Mouse (Mus musculus): ENCODE results near the gene Rptor. TPM values are rescaled to one million over a fixed set of nuclear protein-coding genes. Genes with fewer than 3 reads are reported as not detected.

Gene Rptor
- polyA plus RNA-seq, 3 experiments from 2014 or later, result 10.3 to 15.9 (median 10.5) TPM

DNA sequence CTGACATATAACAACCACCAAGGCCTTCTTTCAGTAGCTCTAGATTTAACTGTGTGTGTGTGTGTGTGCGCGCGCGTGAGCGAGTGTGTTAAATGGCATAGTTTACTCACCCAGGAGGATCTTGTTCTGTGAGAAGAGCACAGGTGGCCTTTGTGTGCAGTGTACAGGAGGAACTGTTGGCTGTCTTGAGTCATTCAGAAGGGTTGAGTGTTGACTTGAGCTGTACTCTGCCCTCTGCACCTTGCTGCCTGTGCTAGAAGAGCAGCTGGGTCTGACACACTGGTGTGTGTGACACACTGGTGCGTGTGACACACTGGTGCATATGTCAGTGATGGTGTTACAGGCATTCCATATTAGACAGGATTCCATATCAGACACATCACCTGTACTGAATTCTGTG, 8.8 kb downstream of the Rptor start:
- ATAC-seq, result no peak

DNA sequence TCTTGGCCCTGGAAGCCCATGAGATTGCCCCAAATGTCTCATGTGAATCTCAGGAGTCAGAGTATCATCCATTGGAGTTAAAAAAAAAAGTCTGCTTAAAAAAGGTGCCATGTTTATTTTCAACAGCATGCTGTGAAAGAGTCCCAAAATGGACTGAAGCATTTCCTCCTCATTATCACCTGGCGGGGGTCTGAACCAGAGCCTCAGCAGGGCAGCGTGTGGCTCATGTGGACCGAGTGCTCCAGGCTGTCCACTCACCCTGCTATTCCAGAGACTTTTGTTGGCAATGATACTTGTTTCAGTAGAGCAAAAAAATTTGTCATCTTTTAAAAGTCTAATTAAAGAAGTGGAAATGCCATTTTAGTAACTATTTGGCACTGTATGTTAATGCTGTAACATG, 9.5 kb downstream of the Rptor start:
- ATAC-seq, result no peak

DNA sequence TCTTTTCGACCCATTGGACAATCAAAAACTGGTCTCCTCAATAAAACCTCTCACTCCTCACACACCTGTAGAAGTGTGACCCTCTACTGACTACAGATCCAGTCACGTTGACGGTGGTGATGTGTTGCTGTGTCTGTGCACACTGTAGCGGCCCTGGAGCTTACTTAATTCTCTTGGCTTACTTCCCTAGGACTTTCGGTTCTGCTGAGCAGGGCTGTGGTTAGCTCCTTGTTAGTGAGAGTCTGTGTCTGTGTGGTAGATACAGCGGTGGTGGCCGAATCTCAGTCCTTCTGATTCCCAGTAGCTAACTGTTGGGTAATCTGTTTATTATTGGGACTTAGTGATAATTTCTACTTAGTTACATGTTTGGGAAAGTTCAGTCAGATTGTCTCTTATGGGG, 12.4 kb downstream of the Rptor start:
- no peak for ATAC-seq

GRCm38 (mm10) chr11:119618763-119619162, 16.1 kb downstream of the Rptor start:
- ATAC-seq, result no peak

- no peak for ATAC-seq
Measured at GRCm38 (mm10) chr11:119621266-119621665, 18.6 kb downstream of the Rptor start.

- ATAC-seq, result no peak
Measured at GRCm38 (mm10) chr11:119623800-119624199, 21.1 kb downstream of the Rptor start.

DNA sequence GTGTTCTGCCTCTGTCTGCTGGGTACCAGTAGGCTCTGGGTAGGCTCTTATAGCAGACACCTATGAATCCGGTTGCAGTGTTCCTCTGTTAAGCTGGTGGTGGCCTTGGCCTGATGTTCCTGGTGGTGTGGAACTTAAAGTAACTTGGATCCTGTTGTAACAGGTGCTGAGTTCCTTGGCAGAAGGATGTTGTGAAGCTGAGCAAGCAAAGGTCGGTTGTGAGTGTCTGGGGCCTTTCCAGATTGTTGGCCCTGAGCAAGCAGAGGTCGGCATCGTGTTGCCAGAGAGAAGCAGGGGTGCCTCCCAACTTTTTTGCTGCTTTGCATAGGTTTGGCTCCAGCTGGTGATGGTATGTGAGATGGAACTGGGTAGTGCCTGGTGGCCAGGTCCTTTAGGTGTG, 21.7 kb downstream of the Rptor start:
- ATAC-seq, result no peak

DNA sequence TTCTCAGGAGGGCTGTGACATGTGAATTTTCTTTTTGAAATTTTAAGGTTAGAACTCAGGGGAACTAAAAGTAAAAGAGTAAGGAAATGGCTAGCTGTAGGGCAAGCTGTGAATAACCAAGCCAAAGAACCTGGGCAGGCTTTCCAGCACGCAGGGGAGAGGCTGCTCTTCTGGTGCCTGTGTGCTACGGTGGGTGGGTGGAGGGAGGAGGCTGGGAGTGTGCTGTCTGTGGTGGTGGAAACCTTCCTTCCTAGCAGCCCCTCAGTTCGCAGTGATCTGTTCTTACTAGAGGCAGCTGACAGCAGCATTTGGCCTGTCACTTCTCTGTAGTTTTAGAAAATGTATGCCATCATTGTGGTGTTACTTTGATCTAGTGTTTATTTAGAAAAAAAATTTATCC, 22.2 kb downstream of the Rptor start:
- no peak for ATAC-seq

GRCm38 (mm10) chr11:119625476-119625875, 22.8 kb downstream of the Rptor start:
- ATAC-seq, result no peak

DNA sequence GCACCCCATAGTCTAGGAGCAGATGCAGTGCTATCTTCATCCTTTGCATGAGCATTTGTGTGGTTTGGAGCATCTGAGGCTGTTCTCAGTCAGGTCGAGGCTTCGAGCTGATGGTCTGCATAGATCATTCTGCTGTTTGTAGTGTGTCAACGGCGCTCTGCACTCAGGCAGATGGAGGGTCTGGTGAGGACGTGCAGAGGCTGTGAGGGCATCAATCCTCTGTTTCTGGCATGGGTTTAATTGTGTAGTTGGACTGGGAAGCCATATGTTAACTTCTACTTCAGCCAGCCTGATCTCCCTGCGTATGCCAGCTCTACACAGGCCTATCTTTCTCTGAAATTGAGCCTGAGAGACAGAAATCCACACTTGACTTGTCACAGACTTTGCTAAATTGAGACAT, 23.2 kb downstream of the Rptor start:
- no peak for ATAC-seq

DNA sequence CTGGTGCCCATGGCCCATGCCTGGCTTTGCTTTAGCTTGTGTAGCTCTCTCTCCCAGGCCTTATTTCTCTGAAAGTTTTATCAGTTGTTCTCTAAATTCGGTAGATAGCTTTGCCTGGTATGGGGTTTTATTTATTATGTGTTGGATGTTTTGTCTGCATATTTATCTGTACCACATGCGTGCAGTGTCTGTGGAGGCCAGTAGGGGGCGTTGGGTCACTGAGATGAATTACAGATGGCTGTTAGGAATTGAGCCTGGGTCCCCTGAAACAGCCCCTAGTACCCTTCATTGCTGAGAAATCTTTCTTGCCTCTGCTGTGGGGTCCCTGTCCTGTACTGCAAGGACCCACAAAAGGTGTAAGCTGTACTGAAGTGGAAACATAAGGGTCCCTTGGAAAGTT, 24.5 kb downstream of the Rptor start:
- ATAC-seq, result no peak

- no peak for ATAC-seq
Measured at GRCm38 (mm10) chr11:119629072-119629471, 26.4 kb downstream of the Rptor start.

- ATAC-seq, result no peak
Measured at GRCm38 (mm10) chr11:119630329-119630728, 27.6 kb downstream of the Rptor start.

DNA sequence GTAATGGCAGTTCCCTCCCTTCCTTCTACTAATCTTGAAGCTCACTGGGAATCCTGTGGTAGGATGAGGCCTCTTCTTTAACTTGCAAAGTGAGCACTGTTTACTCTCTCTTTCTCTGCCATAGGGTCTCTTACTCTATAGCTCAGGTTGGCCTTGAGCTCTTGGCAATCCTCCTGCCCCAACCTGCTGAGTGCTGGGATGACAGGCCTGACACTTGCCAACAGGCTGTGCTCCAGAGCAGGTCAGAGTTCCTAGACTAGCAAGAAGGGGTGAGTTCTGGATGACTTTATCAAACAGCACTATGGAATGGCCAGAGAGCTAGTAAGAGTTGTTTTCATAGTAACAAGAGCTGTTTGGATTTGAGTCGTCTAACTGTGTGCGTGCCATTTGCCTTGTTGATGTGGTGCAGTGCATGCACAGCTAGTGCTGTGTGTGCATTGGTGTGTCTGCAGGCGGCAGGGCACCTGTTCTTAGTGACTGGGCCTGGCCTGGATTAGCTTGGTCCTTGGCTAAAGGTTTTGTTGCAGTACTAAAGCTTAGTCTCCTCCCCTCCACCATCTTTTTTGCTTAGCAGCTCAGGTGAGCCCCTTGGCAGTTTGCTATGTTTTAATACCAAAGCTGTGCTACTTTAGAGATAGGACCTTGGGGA, 28.6 kb downstream of the Rptor start:
- no peak for ATAC-seq

DNA sequence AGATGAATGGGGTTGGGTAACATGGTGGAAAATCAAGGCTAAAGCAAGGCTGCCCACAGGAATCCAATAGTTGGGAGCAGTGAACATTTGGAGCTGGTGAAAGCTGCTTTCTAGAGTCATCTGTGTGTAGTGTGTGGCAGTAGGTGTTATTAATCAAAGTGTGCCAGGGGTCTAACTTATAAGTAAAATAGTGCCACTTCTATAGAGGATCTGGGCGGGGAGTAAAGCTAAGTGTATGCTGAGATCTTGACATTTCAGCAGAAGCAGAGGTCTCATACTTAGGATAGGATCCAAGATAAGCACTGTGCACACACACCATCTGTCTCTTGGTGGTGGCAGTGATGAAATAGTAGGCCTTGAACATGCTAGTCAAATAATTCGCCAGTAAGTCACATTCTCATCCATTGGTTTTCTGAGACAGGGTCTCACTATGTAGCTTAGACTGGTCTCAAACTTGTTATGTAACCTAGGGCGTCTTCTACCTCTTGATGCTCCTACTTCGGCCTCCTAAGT, 33.7 kb downstream of the Rptor start:
- ATAC-seq, result no peak

GRCm38 (mm10) chr11:119637519-119637918, 34.8 kb downstream of the Rptor start:
- no peak for ATAC-seq

- no peak for ATAC-seq
Measured at GRCm38 (mm10) chr11:119640491-119640890, 37.8 kb downstream of the Rptor start.

GRCm38 (mm10) chr11:119641831-119642381, 39.2 kb downstream of the Rptor start:
- ATAC-seq, result no peak

- ATAC-seq, result no peak
Measured at GRCm38 (mm10) chr11:119643347-119643746, 40.6 kb downstream of the Rptor start.

- no peak for ATAC-seq
Measured at GRCm38 (mm10) chr11:119644140-119644539, 41.4 kb downstream of the Rptor start.

- no peak for ATAC-seq
Measured at GRCm38 (mm10) chr11:119644612-119645379, 42.1 kb downstream of the Rptor start.

DNA sequence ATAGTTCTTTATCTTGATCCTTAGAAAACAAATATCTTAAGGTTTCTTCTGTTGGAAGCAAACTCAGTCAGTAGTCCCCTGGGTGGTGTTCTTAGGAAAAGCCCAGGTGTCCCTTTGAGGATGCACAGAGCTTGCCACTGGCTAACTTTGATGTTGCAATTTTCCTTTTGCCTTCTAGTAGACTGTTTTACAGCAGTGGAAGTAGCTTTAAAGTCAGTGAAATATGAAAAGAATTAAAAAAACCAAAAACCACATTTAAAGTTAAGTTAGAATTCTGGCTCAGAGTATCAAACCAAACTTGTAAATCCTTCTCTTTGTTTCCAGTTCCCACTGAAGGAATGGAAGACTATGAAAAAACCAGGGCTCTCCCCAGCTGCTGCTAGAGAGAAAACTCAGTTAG, 47.8 kb downstream of the Rptor start:
- no peak for ATAC-seq

GRCm38 (mm10) chr11:119653336-119653735, 50.6 kb downstream of the Rptor start:
- ATAC-seq, result no peak

- no peak for ATAC-seq
Measured at GRCm38 (mm10) chr11:119657534-119657933, 54.8 kb downstream of the Rptor start.

Data from inflammation-experienced regulatory T-cells, adult 6 months (primary cell).